Mouse (Mus musculus) ES-Bruce4 (cell line): ENCODE measurements at regions not wholly inside any gene's neighbourhood (a gene's known extent, or its start where the extent isn't known, plus 50 kb on each side); places are given as distances from the start of the nearest gene placed in this dataset.
"Not testable (repeated sequence)": the region's sequence is repeated elsewhere in the genome, so short reads cannot be mapped to it uniquely, and the experiment has no call there.

Experiments
- H3K27ac ChIP-seq: 2 replicates; pipeline ENCODE4 v1.5.1; 2012; ENCODE audit warnings: low read length, inconsistent platforms; ENCODE audit not compliant: insufficient read depth
- H3K27me3 ChIP-seq: 2 replicates; pipeline ENCODE4 v1.6.1; 2012; ENCODE audit warnings: mild to moderate bottlenecking, low read length, inconsistent platforms; ENCODE audit not compliant: control insufficient read depth, poor library complexity, insufficient read depth, severe bottlenecking
- H3K36me3 ChIP-seq: 2 replicates; pipeline ENCODE4 v1.6.1; 2012; ENCODE audit warnings: inconsistent platforms, mild to moderate bottlenecking, low read length, moderate library complexity; ENCODE audit not compliant: control insufficient read depth, poor library complexity, insufficient read depth, severe bottlenecking
- H3K4me1 ChIP-seq: one replicate; pipeline ENCODE4 v1.8.1; 2011; ENCODE audit warnings: low read length; ENCODE audit not compliant: control insufficient read depth, insufficient read depth
- H3K4me3 ChIP-seq: 2 replicates; pipeline ENCODE4 v1.5.1; 2011; ENCODE audit warnings: low read depth, mild to moderate bottlenecking, low read length
- H3K9ac ChIP-seq: 2 replicates; pipeline ENCODE4 v1.6.1; 2012; ENCODE audit warnings: low read depth, mild to moderate bottlenecking, inconsistent platforms; ENCODE audit not compliant: poor library complexity, severe bottlenecking
- H3K9me3 ChIP-seq: replicated peaks from 2 replicates; pipeline ENCODE4 v1.6.1; 2012; ENCODE audit warnings: mild to moderate bottlenecking, low read length, inconsistent platforms; ENCODE audit not compliant: control insufficient read depth, poor library complexity, insufficient read depth, severe bottlenecking
- CTCF ChIP-seq: IDR thresholded peaks from one replicate; pipeline ENCODE4 v1.8.1; 2011; ENCODE audit warnings: low read depth, low read length
- EP300 ChIP-seq: IDR thresholded peaks from 2 replicates; pipeline ENCODE4 v1.6.1; 2011; ENCODE audit warnings: low read depth, low read length; ENCODE audit not compliant: insufficient read depth
- POLR2A ChIP-seq: IDR thresholded peaks from one replicate; pipeline ENCODE4 v1.8.1; 2011; ENCODE audit warnings: low read length; ENCODE audit not compliant: insufficient read depth

DNA sequence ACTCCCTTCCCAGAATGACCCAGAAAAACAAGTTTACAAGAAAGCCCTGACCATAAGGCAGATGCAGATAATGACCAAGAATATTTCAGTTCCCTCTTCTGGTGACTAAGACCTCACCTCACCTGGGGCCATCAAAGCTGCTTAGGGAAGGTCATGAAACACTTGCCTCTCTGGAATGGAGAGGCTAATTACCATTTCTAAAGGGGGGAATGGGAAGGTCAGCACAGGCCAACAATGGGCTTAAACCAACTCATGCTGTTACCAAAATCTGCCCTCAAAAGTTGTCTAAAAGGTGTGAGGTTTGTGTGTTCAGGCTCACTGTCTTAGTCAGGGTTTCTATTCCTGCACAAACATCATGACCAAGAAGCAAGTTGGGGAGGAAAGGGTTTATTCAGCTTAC lies 123.0 kb downstream of the Sgo2b start:
- H3K9ac ChIP-seq = no peak overlapping the region
- no peaks in the 10 kb centered on the region for H3K4me1 ChIP-seq
- no peaks in the 10 kb centered on the region for H3K36me3 ChIP-seq
- no peak overlapping the region for H3K27ac ChIP-seq
- no peak for TF ChIP-seq CTCF
- no peak for TF ChIP-seq EP300
- no peak for TF ChIP-seq POLR2A
- H3K9me3 ChIP-seq = no peaks in the 10 kb centered on the region
- H3K4me3 ChIP-seq = no peak overlapping the region
- no peaks in the 10 kb centered on the region for H3K27me3 ChIP-seq

DNA sequence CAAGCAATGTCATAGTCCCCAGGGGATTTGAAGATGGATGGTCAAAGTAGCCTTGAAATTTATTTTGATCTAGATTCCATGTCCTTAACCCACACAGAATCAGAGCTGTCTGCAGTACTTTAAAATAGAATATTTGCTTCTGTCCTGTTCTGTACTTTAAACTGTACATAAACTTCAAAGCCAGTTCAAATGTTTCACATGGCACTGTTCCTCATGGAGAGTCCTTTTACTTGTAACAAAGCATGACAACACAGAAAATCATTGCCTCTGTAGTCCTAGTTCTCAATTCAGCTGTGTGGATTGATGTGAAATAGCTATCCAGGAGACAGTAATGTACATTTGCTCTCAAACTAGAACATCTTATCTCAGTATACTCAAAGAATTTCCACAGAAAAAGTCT lies 123.9 kb downstream of the Sgo2b start:
- no peaks in the 10 kb centered on the region for H3K36me3 ChIP-seq
- no peaks in the 10 kb centered on the region for H3K4me1 ChIP-seq
- H3K27ac ChIP-seq = no peak overlapping the region
- no peak overlapping the region for H3K9ac ChIP-seq
- H3K9me3 ChIP-seq = no peaks in the 10 kb centered on the region
- no peak overlapping the region for H3K4me3 ChIP-seq
- TF ChIP-seq POLR2A = no peak
- no peak for TF ChIP-seq EP300
- TF ChIP-seq CTCF = no peak
- H3K27me3 ChIP-seq = no peaks in the 10 kb centered on the region

DNA sequence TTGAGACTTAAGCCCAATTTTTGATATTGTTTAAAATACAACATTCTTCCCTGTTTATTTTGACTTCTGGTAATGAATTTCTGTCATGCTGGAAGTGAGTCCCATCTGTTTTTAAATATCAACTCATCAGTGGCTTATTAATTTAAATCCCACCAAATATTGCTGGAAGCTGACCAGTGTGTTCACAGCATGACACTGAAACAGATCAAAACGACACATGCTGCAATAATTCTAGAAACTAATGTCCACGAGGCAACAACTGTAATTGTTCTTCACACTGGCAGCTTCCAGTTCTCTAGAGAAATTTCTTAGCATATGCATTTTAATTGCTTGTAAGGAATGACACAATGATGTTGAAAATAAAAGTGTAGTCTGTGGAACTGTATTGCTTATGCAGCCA lies 167.6 kb downstream of the Sgo2b start:
- Histone ChIP-seq H3K9me3 (no peaks in the 10 kb centered on the region), H3K9ac (no peak overlapping the region), H3K27ac (no peak overlapping the region), H3K4me3 (no peak overlapping the region), H3K4me1 (no peaks in the 10 kb centered on the region), H3K27me3 (no peaks in the 10 kb centered on the region), H3K36me3 (no peaks in the 10 kb centered on the region)
- TF ChIP-seq CTCF = no peak
- TF ChIP-seq EP300 = no peak
- TF ChIP-seq POLR2A = no peak

DNA sequence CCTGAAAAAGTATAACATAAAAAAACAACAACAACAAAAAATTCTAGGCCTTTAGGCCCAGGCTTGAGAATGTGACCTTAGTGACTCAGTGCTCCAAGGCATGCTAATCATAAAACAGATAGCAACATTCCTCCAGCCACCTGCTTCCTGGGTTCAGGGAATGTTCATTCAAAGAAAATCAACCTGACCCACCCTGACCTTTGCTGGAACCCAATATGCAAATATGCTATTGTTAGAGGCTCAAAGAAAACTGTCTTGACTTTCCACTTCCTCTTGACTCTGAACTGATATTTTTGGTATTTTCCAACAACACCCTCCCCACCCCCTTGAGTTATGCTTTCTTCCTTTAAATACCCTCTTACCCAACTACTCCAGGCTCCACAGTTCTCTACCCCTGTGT lies 191.2 kb downstream of the Sgo2b start:
- Histone ChIP-seq H3K27me3 (no peaks in the 10 kb centered on the region), H3K9ac (no peak overlapping the region), H3K4me1 (no peaks in the 10 kb centered on the region), H3K36me3 (peaks cover 3% of the 10 kb centered on the region), H3K27ac (peak overlapping the region; percentile 75), H3K4me3 (no peak overlapping the region), H3K9me3 (peaks cover 41% of the 10 kb centered on the region)
- TF ChIP-seq CTCF (no peak), POLR2A (no peak), EP300 (no peak)

DNA sequence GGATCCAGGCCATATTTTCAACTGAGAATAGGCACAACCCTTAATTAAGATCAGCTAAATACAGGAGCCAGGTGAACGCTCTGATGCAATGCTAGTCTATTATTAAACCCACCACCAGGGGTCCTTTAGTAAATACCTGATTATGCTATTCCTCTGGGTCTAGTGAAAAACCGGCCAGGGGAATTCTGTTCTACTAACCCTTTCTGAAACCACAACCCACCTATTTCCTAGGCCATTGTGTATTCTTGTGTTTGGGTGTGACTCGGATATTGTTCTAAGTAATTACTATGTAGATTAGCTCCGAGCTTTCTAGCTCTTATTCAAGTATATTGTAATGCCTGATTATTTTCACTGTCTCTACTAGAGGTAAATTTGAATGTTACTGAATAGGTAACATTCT lies 192.1 kb downstream of the Sgo2b start:
- peaks cover 41% of the 10 kb centered on the region for H3K9me3 ChIP-seq
- not testable (repeated sequence) for H3K4me1 ChIP-seq, H3K27ac ChIP-seq, H3K9ac ChIP-seq, H3K27me3 ChIP-seq, H3K4me3 ChIP-seq, H3K36me3 ChIP-seq

DNA sequence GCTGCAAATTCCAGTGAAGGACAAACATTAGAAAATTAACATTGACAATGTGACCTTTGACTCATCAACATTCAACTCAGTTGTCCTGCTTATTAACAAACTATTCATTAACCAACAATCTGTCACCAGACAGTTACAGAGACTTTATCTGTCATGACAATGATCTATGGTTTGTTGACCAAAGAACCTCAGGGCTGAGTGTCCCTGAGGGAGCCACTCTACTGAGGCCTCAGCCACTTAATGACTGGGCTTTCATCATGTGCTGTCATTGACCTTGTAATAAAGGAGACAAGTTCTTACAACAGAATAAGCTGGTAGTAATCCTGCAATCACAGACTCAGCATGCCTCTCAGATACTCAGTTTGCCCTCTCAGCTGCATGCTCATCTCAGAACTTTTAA lies 196.8 kb downstream of the Sgo2b start:
- Histone ChIP-seq H3K9me3 (peaks cover 24% of the 10 kb centered on the region), H3K4me1 (no peaks in the 10 kb centered on the region), H3K27ac (no peak overlapping the region), H3K9ac (no peak overlapping the region), H3K36me3 (peaks cover 3% of the 10 kb centered on the region), H3K4me3 (no peak overlapping the region), H3K27me3 (no peaks in the 10 kb centered on the region)
- no peak for TF ChIP-seq CTCF
- no peak for TF ChIP-seq POLR2A
- no peak for TF ChIP-seq EP300
